Mouse (Mus musculus): Measurements from ENCODE around the gene Tars2.

GRCm38 (mm10) chr3:95718153-95718552, 41.9 kb downstream of the Tars2 start:
- TF ChIP-seq CTCF (IDR thresholded peaks at IDR 0.05; ENCODE audit: insufficient read depth, low read length) (no peak), POLR2A (IDR thresholded peaks at IDR 0.05; ENCODE audit: borderline replicate concordance, extremely low read depth, low read depth, low read length) (no peak)
